Mouse (Mus musculus) liver, postnatal 0 days (tissue): ENCODE data around the gene 1700029P11Rik.

ENCODE experiments used
- CTCF ChIP-seq: sonication (generic); IDR thresholded peaks from 2 replicates; pipeline ENCODE4 v1.5.1; 2016; ENCODE audit warnings: antibody characterized with exemption, low read depth
- EP300 ChIP-seq: IDR thresholded peaks from 2 replicates; pipeline ENCODE4 v1.6.1; 2016; ENCODE audit warnings: antibody characterized with exemption, low read depth, mild to moderate bottlenecking

- TF ChIP-seq CTCF (peak; percentile 95), EP300 (no peak)
These were observed 23.9 kb upstream of the 1700029P11Rik start for GRCm38 (mm10) chr15:81956457-81956856.
